Mouse (Mus musculus): Measurements from ENCODE around the gene Trappc11.
"Not testable (repeated sequence)": the region's sequence is repeated elsewhere in the genome, so short reads cannot be mapped to it uniquely, and the experiment has no call there.

Trappc11 gene

DNA sequence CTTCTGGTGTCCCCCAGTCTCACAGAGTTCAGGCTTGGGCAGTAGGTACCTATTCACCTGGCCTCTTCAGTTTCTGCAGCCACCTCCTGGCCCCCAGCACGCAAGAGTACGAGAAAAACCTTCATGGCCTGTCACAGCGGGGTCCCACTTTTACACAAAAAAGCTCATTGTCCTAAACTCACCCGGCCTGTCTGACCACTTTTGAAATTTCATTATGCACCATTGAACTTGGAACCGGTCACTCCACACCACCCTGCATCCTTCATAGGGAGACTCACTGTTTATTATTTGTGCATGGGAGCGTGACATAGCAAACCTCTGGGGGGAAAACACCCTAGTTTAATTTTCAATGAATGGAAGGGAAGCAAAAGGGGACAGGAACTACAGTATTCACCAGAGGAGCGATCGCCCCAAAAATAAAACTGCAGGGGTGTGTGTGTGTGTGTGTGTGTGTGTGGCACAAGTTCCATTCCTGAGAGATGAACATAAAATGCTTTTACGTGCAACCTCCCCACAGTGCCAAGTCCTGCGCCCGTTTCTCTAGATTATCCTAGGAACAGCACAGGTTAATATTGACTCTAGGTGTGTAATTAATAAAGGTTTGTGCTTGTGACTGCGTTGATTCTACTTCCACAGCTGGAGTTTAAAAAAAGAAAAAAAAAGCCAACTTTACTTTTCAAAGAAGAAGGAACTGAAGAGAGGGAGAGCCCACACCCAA is 50.8 kb downstream of the Trappc11 start:
- DNase-seq, result no peak

DNA sequence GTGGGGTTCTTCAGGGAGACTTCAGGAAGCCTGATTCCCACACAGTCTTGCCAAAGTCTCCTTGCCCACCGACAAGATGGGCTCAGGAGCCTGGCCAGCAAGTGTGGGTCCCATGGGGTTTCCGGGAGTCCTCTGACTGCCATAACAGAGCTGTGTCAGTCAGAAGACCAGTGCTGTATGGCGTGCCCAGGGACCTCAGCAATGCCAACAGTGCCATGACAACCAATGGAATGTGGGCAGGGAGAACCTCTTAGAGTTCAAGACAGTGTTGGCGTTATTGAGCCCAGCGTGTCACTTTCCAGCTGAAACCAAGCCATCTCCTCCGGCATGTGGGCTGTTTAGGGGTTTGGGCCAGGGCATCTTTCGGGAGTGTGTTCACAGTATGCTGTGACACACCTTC is 53.2 kb downstream of the Trappc11 start:
- no peak for DNase-seq

DNA sequence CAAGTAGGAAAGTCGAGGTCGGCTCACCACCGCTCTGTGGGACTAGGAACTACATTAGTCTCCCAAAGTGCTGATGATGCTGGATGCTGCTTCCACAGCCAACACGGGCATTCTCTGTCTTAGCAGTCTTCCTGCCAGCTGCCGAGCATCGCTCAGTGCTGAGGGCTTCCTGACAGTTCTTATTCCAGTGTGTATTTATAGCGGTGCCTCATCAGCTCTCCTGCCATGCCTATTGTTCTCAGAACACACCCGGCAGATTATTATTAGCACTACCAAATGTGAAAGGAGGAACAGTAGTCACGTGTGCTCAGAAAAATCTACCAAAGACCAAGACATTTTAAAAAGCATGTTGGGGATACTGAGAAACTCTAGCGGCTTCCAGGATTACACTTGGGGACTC is 71.6 kb downstream of the Trappc11 start:
- peak; percentile 21 for DNase-seq

DNA sequence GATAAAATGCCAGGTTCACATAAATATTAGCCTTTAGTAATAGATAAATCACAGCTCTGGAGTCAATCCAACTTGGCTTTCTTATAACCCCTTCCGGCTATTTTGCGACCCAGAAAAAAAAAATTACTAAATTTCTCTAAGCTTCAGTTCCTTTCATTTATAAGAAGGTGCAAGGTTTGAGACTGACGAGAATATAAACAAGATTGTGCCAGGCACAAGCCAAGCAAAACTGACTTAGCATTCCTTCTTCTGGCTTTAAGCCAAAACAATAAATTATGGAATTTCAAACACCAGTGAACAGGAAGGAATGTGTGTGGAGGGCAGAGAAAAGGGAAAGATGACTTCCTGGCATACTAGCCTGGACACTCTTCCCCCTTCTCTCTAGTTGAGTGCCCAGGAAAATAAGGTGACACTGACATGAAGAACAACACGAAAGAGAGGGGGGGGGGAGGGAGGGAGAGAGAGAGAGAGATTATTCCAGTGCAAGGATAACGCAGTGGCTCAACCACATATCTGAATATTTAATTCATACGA is 74.0 kb downstream of the Trappc11 start:
- no peak for DNase-seq

DNA sequence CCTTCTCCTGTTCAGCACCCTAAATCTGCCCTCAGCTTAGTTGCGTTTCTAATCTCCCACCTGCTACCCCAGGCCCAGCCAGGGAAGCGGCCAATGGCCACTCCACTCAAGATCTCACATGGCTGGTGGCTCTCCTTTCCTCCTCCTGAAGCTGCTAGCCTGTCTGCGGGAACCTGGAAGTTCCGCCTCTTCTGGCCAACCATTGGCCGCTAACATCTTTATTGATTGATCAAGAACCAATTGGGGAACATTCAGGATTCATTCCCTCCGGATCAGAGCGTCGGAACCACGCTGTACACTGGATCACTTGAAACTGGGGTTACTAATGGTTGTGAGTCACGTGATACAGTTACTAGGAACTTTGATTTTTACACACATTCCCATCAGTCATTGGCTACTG is 74.7 kb downstream of the Trappc11 start:
- DNase-seq, result no peak

DNA sequence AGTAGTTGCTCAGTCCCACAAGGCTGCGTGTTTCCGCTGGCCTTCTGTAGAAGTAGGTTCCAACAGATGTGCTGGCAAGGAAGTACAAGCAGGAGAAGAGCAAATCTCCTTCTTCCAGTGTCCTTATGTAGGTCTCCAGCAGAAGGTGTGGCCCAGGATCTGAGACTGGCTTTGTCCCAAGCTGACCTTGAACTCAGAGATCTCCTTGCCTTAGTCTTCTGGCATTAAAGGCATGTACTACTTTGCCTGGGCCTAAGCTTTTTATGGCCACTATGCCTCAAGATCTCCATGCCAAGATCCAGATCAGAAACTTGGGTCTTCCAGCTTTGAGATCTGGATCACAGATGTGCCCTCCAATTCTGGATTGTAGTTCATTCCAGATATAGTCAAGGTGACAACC is 84.1 kb downstream of the Trappc11 start:
- DNase-seq, result not testable (repeated sequence)

DNA sequence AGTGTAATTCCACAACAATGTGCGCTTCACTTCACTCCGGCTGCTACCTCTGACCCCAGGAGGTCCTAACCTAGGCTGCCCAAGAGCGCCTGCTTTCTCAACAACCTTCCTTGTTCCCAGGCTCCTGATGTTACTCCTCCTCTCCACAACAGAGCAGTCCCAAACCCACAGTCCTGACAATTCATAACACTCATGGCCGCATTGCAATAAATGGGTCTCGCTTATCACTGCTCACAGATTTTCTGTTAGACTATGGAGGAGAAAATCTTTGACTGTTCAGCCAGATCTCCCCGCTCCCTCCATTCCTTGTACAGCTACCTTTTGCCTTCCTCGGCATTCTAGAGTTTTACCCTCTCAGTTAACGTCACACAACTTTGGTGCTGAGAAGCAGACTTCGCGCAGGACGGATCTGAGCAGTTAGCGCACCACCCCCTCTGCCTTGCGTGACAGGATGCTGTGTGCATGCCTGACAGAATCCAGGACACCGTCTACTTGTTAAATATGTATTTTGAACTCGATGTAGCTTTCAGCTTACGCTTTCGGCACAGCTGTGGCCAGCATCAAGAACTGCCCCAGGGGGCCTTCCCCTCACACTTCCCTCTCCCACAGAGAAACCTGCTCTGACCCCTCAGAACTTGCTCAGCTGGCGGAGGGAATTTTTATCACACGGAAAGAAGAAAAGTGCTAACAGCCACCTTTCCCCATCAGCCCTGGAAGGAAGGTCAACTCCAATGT is 86.8 kb downstream of the Trappc11 start, which contains the start of gene Stox2:
TSS of gene Stox2 (minus strand) at position 51 of the 735 bp plus-strand sequence.
- DNase-seq, result no peak
